Mouse (Mus musculus) limb, embryonic 11.5 days (tissue): Measurements from ENCODE around the gene Asic2. TPM values are rescaled to one million over a fixed set of nuclear protein-coding genes. Genes with fewer than 3 reads are reported as not detected.
A peak's percentile ranks its signal among the peaks of the same experiment; 100 is the strongest.

Source experiments
- ATAC-seq: fragments of 200-750 bp; cut with Nextera tagmentation; 2 replicates; pipeline ENCODE4 v1.8.0; 2017; ENCODE audit warnings: low read depth; ENCODE audit not compliant: insufficient number of reproducible peaks, low FRiP score, low TSS enrichment
- DNase-seq: peaks from one replicate; pipeline ENCODE4 v3.0.0-alpha.2; 2015; ENCODE audit warnings: low spot score
- H3K27ac ChIP-seq: fragments of 300-500 bp; sonication (generic); replicated peaks from 2 replicates; pipeline ENCODE4 v1.5.1; 2014; ENCODE audit warnings: low read depth, mild to moderate bottlenecking, low read length
- H3K27me3 ChIP-seq: fragments of 300-500 bp; sonication (generic); 2 replicates; pipeline ENCODE4 v1.6.1; 2014; ENCODE audit warnings: mild to moderate bottlenecking, low read length, mixed read lengths; ENCODE audit not compliant: control insufficient read depth, insufficient read depth
- H3K36me3 ChIP-seq: fragments of 300-500 bp; sonication (generic); 2 replicates; pipeline ENCODE4 v1.6.1; 2014; ENCODE audit warnings: mild to moderate bottlenecking, low read length, moderate library complexity, mixed read lengths; ENCODE audit not compliant: control insufficient read depth, insufficient read depth
- H3K4me1 ChIP-seq: fragments of 300-500 bp; sonication (generic); 2 replicates; pipeline ENCODE4 v1.6.1; 2014; ENCODE audit warnings: low read length, mixed read lengths; ENCODE audit not compliant: control insufficient read depth, insufficient read depth
- H3K4me2 ChIP-seq: fragments of 300-500 bp; sonication (generic); 2 replicates; pipeline ENCODE4 v1.6.1; 2014; ENCODE audit warnings: low read depth, mild to moderate bottlenecking, moderate library complexity; ENCODE audit not compliant: severe bottlenecking
- H3K4me3 ChIP-seq: fragments of 300-500 bp; sonication (generic); 2 replicates; pipeline ENCODE4 v1.5.1; 2014; ENCODE audit warnings: low read depth, low read length
- H3K9ac ChIP-seq: fragments of 300-500 bp; sonication (generic); 2 replicates; pipeline ENCODE4 v1.6.1; 2014; ENCODE audit warnings: mild to moderate bottlenecking, low read length
- H3K9me3 ChIP-seq: fragments of 300-500 bp; sonication (generic); 2 replicates; pipeline ENCODE4 v1.6.1; 2016; ENCODE audit warnings: low read length; ENCODE audit not compliant: control insufficient read depth
- WGBS: fragments of 180-500 bp; shearing (Covaris S2); extraction: QIAGEN DNeasy Blood & Tissue Kit; methylation state at CpG from one replicate; pipeline ENCODE4 v1.1.7; 2014; 5-methylcytosine and 5-hydroxymethylcytosine counted together
- polyA plus RNA-seq: library from polyadenylated mRNA; unstranded; fragments of >200 nt; fragmentation: Nextera tagmentation; extraction: Ambion mirVana; gene quantifications from 2 replicates; pipeline ENCODE4 v1.2.1, GENCODE M21; 2014

The Asic2 gene
- polyA plus RNA-seq, 1 experiment from 2014 or later = 0.27 TPM

DNA sequence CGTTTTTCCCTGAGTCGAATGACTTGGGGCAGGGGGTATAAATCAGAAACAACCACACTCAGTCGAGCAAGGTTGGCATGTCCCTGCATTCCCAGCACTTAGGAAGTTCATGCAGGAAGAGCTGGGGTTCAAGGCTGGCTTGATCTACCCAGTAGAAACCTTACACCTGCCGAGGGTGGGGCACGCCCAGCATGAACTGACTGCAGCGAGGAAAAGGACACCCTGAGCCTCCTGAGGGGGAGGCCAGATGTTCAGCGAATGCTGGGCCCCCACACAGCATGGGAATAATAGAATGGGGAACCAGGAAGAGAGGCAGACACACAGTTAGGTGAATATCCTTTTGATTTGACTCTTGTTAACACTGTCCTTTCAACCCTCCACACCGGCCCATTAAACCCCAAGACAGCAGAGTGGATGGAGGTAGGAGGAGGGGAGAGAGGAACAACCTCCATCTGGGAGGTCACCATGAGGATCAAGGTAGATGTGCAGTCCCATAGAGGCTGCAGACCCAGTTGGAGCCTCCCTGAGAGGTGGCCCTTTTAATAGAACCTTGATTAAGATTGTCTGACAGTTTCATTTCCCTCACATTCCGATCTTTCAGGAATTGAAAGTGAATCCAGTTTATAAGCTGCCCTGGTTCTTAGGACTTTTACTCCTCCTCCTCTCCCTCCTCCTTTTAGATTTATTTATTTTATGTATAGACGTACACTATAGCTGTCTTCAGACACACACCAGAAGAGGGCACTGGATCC lies 354.2 kb downstream of the Asic2 start:
- Histone ChIP-seq H3K9me3 (no peaks in the 10 kb centered on the region), H3K27me3 (no peaks in the 10 kb centered on the region), H3K4me1 (no peaks in the 10 kb centered on the region), H3K36me3 (no peaks in the 10 kb centered on the region), H3K4me2 (peak overlapping the region; percentile 33; the same call in 1 of the 2 replicates), H3K4me3 (no peak overlapping the region), H3K9ac (no peak overlapping the region), H3K27ac (no peak overlapping the region)
- ATAC-seq = no peak
- WGBS = 25% methylated on average over 10 of the region's 10 CpGs
- DNase-seq = no peak

DNA sequence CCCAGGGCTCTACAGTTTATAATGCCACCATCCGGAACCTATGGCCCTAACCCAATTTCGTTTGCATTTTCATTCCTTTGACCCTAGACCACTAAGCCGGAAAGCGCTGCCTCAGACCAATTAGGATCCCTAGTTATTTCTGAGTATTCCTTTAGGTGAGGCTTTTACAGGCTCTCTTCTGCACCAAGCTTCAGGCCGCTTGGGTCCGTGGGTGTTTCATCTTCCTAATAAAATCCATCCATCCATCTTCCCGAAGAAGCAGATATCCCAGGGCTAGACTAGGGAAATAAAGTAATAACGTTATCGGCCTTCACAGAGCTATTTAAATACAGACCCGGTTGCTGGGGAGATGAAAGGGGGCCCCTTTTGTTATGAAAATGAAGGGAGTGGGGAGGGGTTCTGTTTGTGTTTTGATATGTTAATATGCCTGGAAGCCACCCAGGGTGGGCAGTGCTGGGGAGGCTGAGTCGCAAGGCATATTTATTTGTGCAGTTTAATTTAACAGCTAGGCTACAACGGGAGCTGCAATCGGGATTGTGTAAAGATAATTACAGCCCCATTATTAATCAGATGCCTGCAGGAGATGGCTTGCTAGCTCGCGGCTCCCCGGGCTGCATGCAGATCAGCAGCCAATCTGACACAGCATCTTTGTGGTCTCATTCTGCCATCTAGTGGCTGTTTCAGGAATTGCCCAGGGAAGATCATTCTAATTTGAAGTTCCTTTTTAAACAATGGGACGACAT lies 355.3 kb downstream of the Asic2 start:
- peak overlapping the region; percentile 33; the same call in 1 of the 2 replicates for H3K4me2 ChIP-seq
- no peak overlapping the region for H3K4me3 ChIP-seq
- no peak overlapping the region for H3K9ac ChIP-seq
- 1% methylated on average over 17 of the region's 17 CpGs for WGBS
- H3K9me3 ChIP-seq = no peaks in the 10 kb centered on the region
- no peak overlapping the region for H3K27ac ChIP-seq
- no peaks in the 10 kb centered on the region for H3K4me1 ChIP-seq
- ATAC-seq = no peak
- no peaks in the 10 kb centered on the region for H3K27me3 ChIP-seq
- no peaks in the 10 kb centered on the region for H3K36me3 ChIP-seq
- DNase-seq = peak; percentile 93

- ATAC-seq = no peak
- Histone ChIP-seq H3K4me3 (peak overlapping the region; percentile 15; the same call in 1 of the 2 replicates), H3K4me1 (no peaks in the 10 kb centered on the region), H3K4me2 (peak overlapping the region; percentile 37), H3K9me3 (no peaks in the 10 kb centered on the region), H3K36me3 (no peaks in the 10 kb centered on the region), H3K9ac (no peak overlapping the region), H3K27ac (no peak overlapping the region), H3K27me3 (no peaks in the 10 kb centered on the region)
- peak; percentile 28 for DNase-seq
- 11% methylated on average over 20 of the region's 20 CpGs for WGBS
Observed at GRCm38 (mm10) chr11:81611948-81612797, 356.1 kb downstream of the Asic2 start.

DNA sequence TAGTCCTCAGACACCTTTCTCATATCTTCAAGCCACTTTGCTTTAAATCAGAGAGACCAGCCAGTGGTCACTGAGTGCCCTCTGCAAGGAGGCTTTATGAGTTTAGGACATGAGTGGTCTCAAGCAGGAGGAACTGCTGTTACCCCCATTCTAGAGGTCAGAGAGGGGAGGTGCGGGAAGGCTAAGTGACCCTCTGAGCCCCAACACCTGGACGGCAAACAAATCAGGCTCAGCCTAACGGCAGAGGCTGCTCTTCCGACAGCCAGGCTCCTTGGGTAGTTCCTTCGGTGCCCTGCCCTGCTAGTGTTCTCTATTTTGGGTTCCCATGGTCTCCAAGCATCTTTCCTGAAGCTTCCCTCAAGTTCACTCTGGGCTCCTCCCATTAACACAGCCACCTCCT lies 357.8 kb downstream of the Asic2 start:
- Histone ChIP-seq H3K9ac (no peak overlapping the region), H3K27ac (no peak overlapping the region), H3K4me1 (no peaks in the 10 kb centered on the region), H3K9me3 (no peaks in the 10 kb centered on the region), H3K4me3 (no peak overlapping the region), H3K4me2 (no peak overlapping the region), H3K36me3 (no peaks in the 10 kb centered on the region), H3K27me3 (no peaks in the 10 kb centered on the region)
- 72% methylated on average over 5 of the region's 5 CpGs for WGBS
- DNase-seq = no peak
- ATAC-seq = no peak

GRCm38 (mm10) chr11:81602971-81603370 lies 365.3 kb downstream of the Asic2 start:
- Histone ChIP-seq H3K9ac (no peak overlapping the region), H3K9me3 (no peaks in the 10 kb centered on the region), H3K27me3 (no peaks in the 10 kb centered on the region), H3K4me1 (no peaks in the 10 kb centered on the region), H3K27ac (no peak overlapping the region), H3K4me3 (no peak overlapping the region), H3K4me2 (no peak overlapping the region), H3K36me3 (no peaks in the 10 kb centered on the region)
- DNase-seq (no peak), ATAC-seq (no peak)
- 79% methylated on average over 4 of the region's 4 CpGs for WGBS

- 96% methylated on average over 5 of the region's 5 CpGs for WGBS
- DNase-seq = no peak
Observed at GRCm38 (mm10) chr11:81601736-81602135, 366.5 kb downstream of the Asic2 start.

DNA sequence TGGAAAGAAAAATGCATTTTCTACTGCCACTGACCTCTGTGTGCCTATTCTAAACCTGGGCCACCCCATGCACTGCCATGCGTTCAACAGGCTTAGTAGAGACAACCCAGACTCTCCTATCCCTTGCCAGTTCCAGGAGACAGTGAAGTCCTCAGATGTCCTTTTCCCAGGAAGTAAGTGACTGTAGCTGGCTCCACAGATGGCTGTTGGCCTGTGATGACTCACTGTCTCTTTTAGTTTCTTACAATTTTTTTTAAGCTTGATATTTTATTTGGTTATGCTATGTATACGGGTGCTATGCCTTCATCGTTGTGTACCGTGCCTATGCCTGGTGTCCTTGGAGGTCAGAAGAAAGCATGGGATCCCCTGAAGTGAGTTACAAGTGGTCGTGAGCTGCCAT lies 370.7 kb downstream of the Asic2 start:
- Histone ChIP-seq H3K4me3 (no peak overlapping the region), H3K36me3 (no peaks in the 10 kb centered on the region), H3K4me1 (no peaks in the 10 kb centered on the region), H3K27ac (no peak overlapping the region), H3K4me2 (no peak overlapping the region), H3K27me3 (no peaks in the 10 kb centered on the region), H3K9ac (no peak overlapping the region), H3K9me3 (no peaks in the 10 kb centered on the region)
- ATAC-seq (no peak), DNase-seq (no peak)
- WGBS = 88% methylated on average over 5 of the region's 5 CpGs

More at GRCm38 (mm10) chr11:81601736-81602135, 366.5 kb downstream of the Asic2 start:
- no peaks in the 10 kb centered on the region for H3K4me1 ChIP-seq
- H3K36me3 ChIP-seq = no peaks in the 10 kb centered on the region
- H3K4me3 ChIP-seq = no peak overlapping the region
- no peak for ATAC-seq
- no peaks in the 10 kb centered on the region for H3K9me3 ChIP-seq
- no peaks in the 10 kb centered on the region for H3K27me3 ChIP-seq
- no peak overlapping the region for H3K9ac ChIP-seq
- no peak overlapping the region for H3K4me2 ChIP-seq
- no peak overlapping the region for H3K27ac ChIP-seq

GRCm38 (mm10) chr11:81595235-81595634 lies 373.0 kb downstream of the Asic2 start:
- Histone ChIP-seq H3K27ac (no peak overlapping the region), H3K4me1 (no peaks in the 10 kb centered on the region), H3K4me2 (no peak overlapping the region), H3K9me3 (no peaks in the 10 kb centered on the region), H3K27me3 (no peaks in the 10 kb centered on the region), H3K36me3 (no peaks in the 10 kb centered on the region), H3K4me3 (no peak overlapping the region), H3K9ac (no peak overlapping the region)
- no peak for ATAC-seq
- DNase-seq = no peak
- 77% methylated on average over 2 of the region's 2 CpGs for WGBS
